In genomic region chr12:8327675-8328053, GRCm38 (mm10) we compare ENCODE assay signal across 9 mouse cellular contexts. TPM values are rescaled to one million over a fixed set of nuclear protein-coding genes. Genes with fewer than 3 reads are reported as not detected.
DNase-seq lines count a peak whose midpoint lies in the region; ATAC-seq lines count a peak whose summit lies in the region.
"Had no signal": no experiment of that assay in that cellular context is flagged by ENCODE, and none has a peak within 500 bp of the region (broad histone marks: within the 10 kb centered on the region; RNA-seq: fewer than 3 reads in every experiment).

No protein-coding gene starts in this region.

- H3K4me2 ChIP-seq in heart, embryonic 13.5 days, result no peak overlapping the region
- no peak overlapping the region for H3K4me2 ChIP-seq in forebrain, embryonic 14.5 days (ENCODE audit: low read length)

- no peak for DNase-seq in heart, postnatal 36 days
- DNase-seq in brain, adult 2 months (ENCODE audit: low read depth, low spot score), result peak; percentile 66
- DNase-seq in forebrain, embryonic 14.5 days (ENCODE audit: low spot score), result peak; percentile 63
- no peak for DNase-seq in midbrain, embryonic 10.5 days (ENCODE audit: low spot score)
- DNase-seq in frontal cortex, postnatal 36 days (ENCODE audit: low spot score in 2 of 2), result no peak
- DNase-seq in cerebellum, postnatal 14 days, result no peak
- DNase-seq: left cerebral cortex, postnatal 4 days had no signal

- H3K9ac ChIP-seq in heart, embryonic 13.5 days, result peak overlapping the region; percentile 55; the same call in 1 of the 2 replicates
- peak overlapping the region; percentile 60 for H3K9ac ChIP-seq in forebrain, embryonic 14.5 days (ENCODE audit: low read length)

- H3K27ac ChIP-seq in heart, embryonic 13.5 days (replicated peaks), result peak overlapping the region; percentile 41; the same call in 1 of the 2 replicates
- H3K27ac ChIP-seq in forebrain, embryonic 14.5 days (ENCODE audit: low read depth, low read length), result peak overlapping the region; percentile 78
- peak overlapping the region; percentile 90 for H3K27ac ChIP-seq in midbrain, embryonic 10.5 days (replicated peaks)

- intact Hi-C loops in heart, postnatal 36 days (cut with DNase I), result loop anchor here (1.0 to 10.0 kb wide), 6 partner anchors 29 to 307 kb away; no protein-coding TSS in a partner anchor

- no peak overlapping the region for H3K4me3 ChIP-seq in heart, embryonic 13.5 days
- no peak overlapping the region for H3K4me3 ChIP-seq in forebrain, embryonic 14.5 days (ENCODE audit: low read depth, low read length)
- H3K4me3 ChIP-seq in midbrain, embryonic 10.5 days, result no peak overlapping the region

- H3K36me3 ChIP-seq in heart, embryonic 13.5 days, result peaks cover 63% of the 10 kb centered on the region
- peaks cover 11% of the 10 kb centered on the region; the same call in 1 of the 2 replicates for H3K36me3 ChIP-seq in forebrain, embryonic 14.5 days (ENCODE audit: control insufficient read depth, insufficient read depth, low read length)
- peaks cover 32% of the 10 kb centered on the region for H3K36me3 ChIP-seq in midbrain, embryonic 10.5 days

- H3K4me1 ChIP-seq in heart, embryonic 13.5 days, result peaks cover 28% of the 10 kb centered on the region
- H3K4me1 ChIP-seq in forebrain, embryonic 14.5 days (ENCODE audit: control insufficient read depth, insufficient read depth, low read length), result peaks cover 6% of the 10 kb centered on the region; the same call in 1 of the 2 replicates
- peaks cover 34% of the 10 kb centered on the region for H3K4me1 ChIP-seq in midbrain, embryonic 10.5 days

- no peaks in the 10 kb centered on the region for H3K9me3 ChIP-seq in heart, embryonic 13.5 days
- no peaks in the 10 kb centered on the region for H3K9me3 ChIP-seq in forebrain, embryonic 14.5 days (replicated peaks; ENCODE audit: control insufficient read depth, low read length)
- H3K9me3 ChIP-seq in midbrain, embryonic 10.5 days (replicated peaks), result no peaks in the 10 kb centered on the region

- H3K27me3 ChIP-seq in heart, embryonic 13.5 days (replicated peaks), result no peaks in the 10 kb centered on the region
- H3K27me3 ChIP-seq in forebrain, embryonic 14.5 days (replicated peaks; ENCODE audit: control insufficient read depth, insufficient read depth, low read length), result no peaks in the 10 kb centered on the region
- no peaks in the 10 kb centered on the region for H3K27me3 ChIP-seq in midbrain, embryonic 10.5 days (ENCODE audit: low read depth, poor library complexity, severe bottlenecking)

- ATAC-seq in heart, embryonic 13.5 days (ENCODE audit: extremely low read depth, insufficient number of reproducible peaks, low FRiP score, low TSS enrichment), result no peak
- ATAC-seq in forebrain, embryonic 14.5 days, result no peak
- ATAC-seq in activated CD4-positive, CD25-positive, alpha-beta regulatory T cell, adult 4 months, result no peak

- WGBS in heart, embryonic 13.5 days, result 96% methylated on average over 1 of the region's 1 CpGs
- 54% methylated on average over 1 of the region's 1 CpGs for WGBS in forebrain, embryonic 14.5 days
- WGBS in midbrain, embryonic 10.5 days, result 87% methylated on average over 1 of the region's 1 CpGs

RNA-seq across cellular contexts. Expression of gene Hs1bp3, which starts 14.4 kb away (rescaled TPM):
- 14.3 and 15.6 TPM in 2 replicates for polyA plus RNA-seq in heart, embryonic 13.5 days (2015; fragmentation: Nextera tagmentation; extraction: Ambion mirVana)
- total RNA-seq in heart, postnatal 36 days (2021), result 10 to 100 TPM; 15.9 to 18.0 TPM
- polyA plus RNA-seq in forebrain, embryonic 14.5 days (2014; fragmentation: Nextera tagmentation; extraction: Ambion mirVana), result 8.3 and 8.4 TPM in 2 replicates
- polyA plus RNA-seq in midbrain, embryonic 10.5 days (2016; fragmentation: Nextera tagmentation; extraction: Ambion mirVana), result 14.9 and 15.8 TPM in 2 replicates
- polyA plus RNA-seq in activated CD4-positive, CD25-positive, alpha-beta regulatory T cell, adult 4 months (2017; shearing (Covaris generic)), result 1 to 10 TPM; 3.3 TPM

RNA-seq across cellular contexts. Expression of gene Gdf7, which starts 25.9 kb away (rescaled TPM):
- not detected in 2 replicates for polyA plus RNA-seq in heart, embryonic 13.5 days (2015; fragmentation: Nextera tagmentation; extraction: Ambion mirVana)
- total RNA-seq in heart, postnatal 36 days (2021), result under 1 TPM; 0.43 to 0.83 TPM
- not detected in 2 replicates for polyA plus RNA-seq in forebrain, embryonic 14.5 days (2014; fragmentation: Nextera tagmentation; extraction: Ambion mirVana)
- 0.19 and 0.48 TPM in 2 replicates for polyA plus RNA-seq in midbrain, embryonic 10.5 days (2016; fragmentation: Nextera tagmentation; extraction: Ambion mirVana)
- not detected for polyA plus RNA-seq in activated CD4-positive, CD25-positive, alpha-beta regulatory T cell, adult 4 months (2017; shearing (Covaris generic))
- total RNA-seq: left cerebral cortex, postnatal 4 days had no signal

Comparison
In these comparisons a context has a peak if more than half of its experiments do, and no peak if none do; other contexts are left out.
1. DNase-seq: peak in brain, adult 2 months (single experiment) and forebrain, embryonic 14.5 days (single experiment); none in heart, postnatal 36 days (0 of 2), midbrain, embryonic 10.5 days (single experiment), frontal cortex, postnatal 36 days (0 of 2) and cerebellum, postnatal 14 days (0 of 2).
2. Peak in every context shown above with its lines, with median percentiles within 50 percentile points of each other: H3K27ac ChIP-seq.